Mouse (Mus musculus) layer of hippocampus, adult 8-10 months (tissue): ENCODE results near the gene 2310057M21Rik. TPM values are rescaled to one million over a fixed set of nuclear protein-coding genes. Genes with fewer than 3 reads are reported as not detected.
A peak's percentile ranks its signal among the peaks of the same experiment; 100 is the strongest.
"Not testable (repeated sequence)": the region's sequence is repeated elsewhere in the genome, so short reads cannot be mapped to it uniquely, and the experiment has no call there.

Experiments
- DNase-seq, 2 experiments: peaks; one replicate each; pipeline ENCODE4 v3.0.0; 2022; ENCODE audit warnings: low spot score in 2 of 2
- total RNA-seq, 4 experiments: library from RNA; stranded (reverse); gene quantifications; 2 replicates each; pipeline ENCODE4 v1.2.4; 2022

The 2310057M21Rik gene
- total RNA-seq = 10 to 100 TPM; 22.3 to 28.2 (median 27.6) TPM

DNA sequence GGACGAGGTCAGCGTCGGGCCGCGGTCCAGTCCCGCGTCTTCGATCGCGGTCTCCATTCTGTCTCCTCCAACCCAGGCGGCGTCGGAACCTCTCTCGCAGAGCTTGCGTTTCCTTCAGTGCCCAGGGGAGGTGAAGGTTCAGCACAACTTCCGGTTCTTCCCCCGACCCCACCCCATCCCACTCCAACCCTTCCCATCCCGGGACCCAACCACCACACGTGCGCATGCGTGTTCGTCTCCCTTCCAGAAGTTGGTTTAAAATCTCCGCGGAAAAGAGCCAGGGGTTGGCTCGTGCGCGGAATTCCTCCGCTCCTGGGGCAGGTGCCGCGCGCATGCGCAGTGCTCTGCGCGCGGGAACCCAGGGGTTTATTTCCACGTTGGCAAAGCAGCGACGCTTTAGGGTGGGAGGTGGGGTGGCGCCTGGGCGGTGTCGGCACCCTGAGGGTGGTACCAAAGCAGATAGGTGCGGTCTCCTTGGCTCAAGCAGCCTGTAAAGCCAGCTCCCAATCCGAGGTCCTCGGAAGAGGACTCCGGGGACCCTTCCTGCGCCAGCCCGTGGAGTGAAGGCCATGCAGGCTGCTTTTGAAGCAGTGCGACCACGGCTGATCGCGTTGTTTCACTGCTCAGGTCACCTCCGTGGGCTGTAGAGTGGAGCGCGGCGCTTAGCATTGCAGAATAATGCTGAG is at the start of gene 2310057M21Rik:
Gene 2310057M21Rik, minus strand, starts transcription at position 145 of the 686 bp plus-strand sequence.
- DNase-seq = peak; percentile 93

DNA sequence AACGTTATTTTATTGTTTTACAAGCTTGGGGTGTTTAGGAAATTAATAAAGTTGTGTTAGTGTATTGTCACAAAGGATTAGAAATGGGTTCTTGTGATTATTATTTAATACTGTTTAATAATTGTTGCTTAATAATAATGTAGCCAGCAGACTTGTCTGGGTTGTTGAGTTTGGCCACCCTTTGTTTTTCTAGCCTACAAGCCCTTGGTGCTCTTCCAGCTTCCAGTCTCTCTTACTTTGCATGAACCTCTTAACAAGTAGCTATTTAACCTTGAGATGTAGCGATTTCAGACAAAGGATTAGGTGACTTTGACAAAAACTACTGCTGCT is 49.3 kb upstream of the 2310057M21Rik start:
- DNase-seq = no peak

DNA sequence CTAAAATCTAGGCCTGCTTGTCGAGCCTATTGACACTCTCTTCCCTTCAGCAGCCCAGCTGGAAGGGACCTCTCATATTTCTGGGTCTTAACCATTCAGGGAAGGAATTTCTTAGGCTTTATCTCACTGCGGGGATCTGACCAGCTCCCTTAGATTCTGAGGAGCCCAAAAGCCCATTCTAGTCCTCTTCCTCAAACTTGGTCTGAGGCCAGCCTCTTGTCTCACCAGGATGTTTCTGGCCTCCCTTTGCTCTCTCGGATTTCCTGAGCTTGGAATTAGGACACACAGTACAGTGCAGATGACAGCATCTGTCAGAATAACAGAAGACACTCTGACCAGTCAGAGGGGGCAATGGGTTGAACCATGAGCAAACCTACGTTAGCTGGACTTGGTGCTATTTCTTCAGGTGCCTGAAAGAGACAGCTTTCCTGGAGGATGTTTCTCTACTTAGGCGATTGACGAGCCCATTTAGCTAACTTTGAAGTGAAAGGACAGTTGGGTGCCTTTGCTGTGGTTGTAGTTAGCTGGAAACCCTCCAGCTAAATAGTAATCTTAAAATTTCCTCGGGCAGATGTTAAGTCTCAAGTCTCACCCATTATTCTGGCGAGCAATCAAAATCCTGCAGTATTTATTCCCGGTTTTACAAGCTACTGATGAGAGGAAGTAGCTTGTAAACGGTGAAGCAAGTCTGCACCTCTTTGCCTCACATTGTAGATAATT is 48.8 kb upstream of the 2310057M21Rik start:
- DNase-seq = no peak

DNA sequence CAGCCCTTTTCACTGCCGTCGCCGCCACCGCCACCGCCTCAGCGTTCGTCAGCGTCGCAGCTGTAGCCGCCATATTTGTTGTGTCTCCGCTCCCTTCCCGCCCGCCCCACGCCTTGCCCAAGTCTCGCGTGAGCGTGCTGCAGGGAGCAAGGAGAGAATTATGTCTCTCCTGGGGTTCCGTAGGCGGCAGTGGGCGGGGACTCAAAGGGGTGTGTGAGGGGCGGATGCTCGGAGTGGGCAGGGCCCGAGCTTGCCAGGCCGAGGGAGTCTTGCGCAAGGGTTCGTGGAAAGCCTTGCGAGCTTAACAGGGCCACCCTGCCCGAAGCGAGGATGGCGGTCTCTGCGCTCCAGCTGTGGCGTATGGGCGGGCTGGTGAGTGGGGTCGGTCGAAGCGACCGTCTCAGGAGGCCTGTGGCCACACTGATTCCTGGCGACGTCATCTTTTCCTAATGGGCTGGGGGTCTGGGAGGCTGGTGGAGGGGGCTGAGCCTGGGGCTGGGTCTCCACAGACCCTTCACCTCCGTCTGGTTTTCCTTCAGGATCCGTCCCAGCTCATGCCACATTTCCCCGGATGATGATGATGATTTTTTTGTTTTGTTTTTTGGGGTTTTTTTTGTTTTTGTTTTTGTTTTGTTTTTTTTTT is 48.0 kb upstream of the 2310057M21Rik start, which contains the start of the genes Ikzf5 and Acadsb:
Gene Ikzf5, minus strand, starts transcription at position 106 of the 643 bp plus-strand sequence.
Gene Acadsb, plus strand, starts transcription at position 186 of the 643 bp plus-strand sequence.
- peak; percentile 98 for DNase-seq

DNA sequence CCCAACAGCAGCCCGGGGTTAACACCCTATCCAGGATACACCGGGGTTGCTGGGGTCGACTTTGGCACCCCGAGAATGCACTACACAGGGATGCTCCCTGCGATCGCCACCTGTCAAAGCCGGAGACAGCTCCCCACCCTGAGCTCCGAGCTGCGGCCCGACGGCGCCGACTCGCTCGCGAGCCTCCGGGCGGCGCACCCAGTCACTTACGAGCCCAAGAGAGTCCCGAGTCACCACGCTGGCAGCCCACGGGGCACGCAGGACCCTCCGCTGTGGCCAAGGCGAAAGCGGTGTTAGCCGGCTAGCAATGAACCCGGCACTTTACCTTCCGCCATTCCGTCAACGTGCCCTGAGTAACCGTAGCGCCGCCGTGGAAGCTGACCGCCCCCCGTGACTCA is 47.4 kb upstream of the 2310057M21Rik start:
- DNase-seq = no peak

DNA sequence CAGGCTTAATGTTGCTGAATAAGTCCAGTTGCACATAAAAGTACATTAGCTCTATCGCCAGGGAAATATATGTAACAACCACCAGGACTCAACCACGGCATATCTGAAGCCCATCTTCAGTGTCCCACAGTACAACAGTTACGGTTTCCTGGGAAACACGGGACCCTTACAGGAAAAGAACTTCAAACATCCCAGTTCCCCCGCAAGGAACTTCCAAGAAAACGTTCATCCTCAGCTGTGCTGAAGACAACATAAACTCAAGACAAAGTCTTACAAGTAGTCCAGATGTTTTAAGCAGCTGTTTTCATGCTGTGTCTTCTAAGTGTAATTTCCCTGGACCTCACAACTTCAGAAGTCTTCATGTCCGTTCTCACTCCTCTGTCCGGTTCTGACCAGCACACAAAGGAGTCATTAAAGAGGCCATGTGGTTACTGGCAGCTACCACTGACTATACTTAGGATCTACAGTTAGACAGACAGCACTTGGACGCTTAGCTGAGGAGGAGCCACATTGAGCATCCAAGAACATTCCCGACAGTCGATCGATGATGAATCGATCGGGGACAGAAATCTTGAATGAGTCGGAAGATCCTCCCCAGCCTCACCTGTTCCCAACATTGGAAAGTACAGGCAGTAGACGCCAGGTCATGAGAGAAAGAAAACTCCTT is 46.9 kb upstream of the 2310057M21Rik start:
- no peak for DNase-seq

DNA sequence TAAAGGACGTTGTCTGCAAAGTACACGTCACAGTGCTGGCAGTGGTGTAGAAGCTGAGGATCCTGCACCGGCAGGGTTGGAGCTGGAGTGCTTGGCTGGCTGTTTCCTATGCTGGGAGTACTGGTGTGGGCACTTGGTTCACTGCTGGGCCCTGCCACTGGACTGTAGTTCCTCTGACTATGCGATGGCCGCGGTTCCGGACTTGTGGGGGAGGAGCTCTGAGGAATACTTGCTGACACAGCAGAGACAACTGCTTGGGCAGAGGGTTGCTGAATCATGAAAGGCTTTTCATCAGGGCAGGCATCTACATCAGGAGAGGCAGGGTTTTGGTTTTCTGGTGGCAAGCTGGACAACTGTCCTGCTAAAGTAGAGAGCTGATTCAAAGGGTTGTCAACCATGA is 29.2 kb upstream of the 2310057M21Rik start:
- not testable (repeated sequence) for DNase-seq

DNA sequence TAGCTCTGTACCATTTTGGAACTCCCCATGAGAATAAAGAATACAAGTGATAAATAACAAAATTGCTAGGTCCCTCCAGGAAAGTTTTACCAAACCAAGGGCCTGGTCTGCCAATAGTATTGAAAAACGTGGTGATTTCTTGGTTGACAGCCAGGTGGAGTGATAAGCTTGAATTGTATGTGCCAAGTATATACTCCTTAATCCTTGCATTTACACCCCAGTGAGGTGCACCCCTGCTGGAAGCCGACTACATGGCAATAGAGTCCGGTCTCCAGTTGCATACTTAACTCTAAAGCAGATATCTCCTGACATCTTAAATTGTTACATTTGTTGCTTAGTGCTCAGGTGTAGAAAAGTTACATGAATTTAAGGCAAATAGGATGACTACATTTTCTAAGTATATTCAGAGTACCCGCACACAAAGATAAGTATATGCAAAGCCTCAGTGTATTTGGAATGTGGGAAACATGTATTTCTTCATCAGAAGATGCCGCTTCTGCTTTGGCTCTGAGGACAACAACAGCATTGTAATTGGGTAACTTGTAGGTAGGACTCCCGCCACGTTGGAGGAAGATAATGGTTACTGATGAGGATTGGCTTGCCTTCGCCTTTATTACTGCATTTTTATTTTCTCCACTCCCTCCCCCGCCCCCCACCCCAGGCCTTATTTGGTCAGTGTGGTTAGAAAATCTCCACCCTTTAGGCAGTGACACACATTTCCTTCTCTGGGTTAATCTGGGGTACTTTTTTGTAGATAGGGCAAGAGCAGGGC is 9.5 kb upstream of the 2310057M21Rik start:
- no peak for DNase-seq

DNA sequence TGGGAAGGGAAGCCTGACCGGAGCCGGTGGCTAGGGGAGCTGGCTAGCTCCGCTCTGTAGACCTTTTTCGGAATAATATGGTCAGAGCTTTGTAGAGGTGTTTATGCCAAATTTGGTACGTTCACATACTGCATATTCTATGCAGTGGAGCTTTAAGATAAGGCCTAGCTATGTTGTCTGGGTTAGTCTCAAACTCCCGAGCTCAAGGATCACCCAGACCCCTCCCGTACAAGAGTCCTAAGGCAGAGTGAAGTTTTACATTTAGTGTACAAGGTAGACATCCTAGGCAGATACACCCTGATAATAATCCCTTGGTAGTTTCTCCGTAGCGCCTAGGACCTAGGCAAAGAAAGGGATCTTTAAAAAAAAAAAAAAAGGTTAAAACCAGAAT is 8.9 kb upstream of the 2310057M21Rik start:
- DNase-seq = no peak

DNA sequence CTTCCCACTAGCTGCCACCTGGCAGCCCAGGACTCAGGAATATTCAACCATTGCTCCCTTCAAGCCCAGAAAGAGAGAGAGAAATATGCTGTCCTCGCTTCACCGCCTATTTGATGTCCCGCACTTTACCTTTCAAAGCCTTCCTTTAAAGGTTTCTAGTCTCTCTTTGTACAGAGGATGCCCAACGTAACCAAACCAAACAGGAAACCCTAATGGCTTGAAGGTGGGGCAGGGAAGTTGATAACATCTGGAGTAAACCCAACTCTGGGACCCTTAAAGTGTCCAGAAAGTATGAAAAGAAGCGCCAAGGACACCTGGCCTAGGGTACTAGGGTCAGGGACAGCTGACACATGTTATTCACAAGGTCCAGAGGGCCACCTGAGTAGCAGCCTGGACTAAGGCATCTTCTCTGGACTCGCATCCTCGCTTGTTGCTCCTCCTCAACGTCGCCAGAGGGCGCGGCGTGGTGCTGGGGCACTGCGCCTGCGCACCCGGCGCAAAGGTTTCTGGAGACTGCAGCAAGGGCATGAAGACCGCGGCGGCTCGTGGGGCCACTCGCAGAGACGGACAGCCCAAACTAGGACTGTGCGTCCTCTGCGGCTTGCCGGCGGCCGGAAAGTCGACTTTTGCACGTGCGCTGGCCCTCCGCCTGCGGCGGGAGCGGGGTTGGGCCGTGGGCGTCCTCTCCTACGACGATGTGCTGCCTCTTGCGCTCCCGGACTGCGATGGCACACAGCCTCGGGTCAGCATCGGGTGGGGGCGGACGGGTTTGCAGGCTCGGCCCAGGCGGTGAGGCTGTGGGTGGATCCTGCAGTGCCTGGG is 8.3 kb upstream of the 2310057M21Rik start, which contains the start of gene Pstk:
Gene Pstk, plus strand, starts transcription at position 494 of the 822 bp plus-strand sequence.
- peak; percentile 85 to 89 for DNase-seq

DNA sequence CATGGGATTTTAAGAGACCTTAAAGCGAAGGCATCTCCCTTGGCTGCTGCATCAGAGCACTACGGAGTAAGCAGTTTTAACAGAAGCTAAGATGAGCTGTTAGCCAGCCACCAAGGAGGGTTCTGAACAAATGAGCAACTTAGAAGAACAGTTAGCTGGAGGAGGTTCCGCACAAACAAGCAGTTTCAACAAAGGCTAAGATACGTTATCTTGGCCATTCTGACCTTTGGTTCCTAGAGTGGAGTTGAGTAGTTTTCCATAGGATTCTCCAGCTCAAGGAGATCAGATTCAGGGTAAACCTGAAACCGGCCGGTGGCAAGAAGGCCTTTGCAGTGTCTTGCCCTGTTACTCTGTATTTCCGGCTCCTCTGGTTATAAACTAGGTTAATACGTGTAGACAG is 1.6 kb upstream of the 2310057M21Rik start:
- no peak for DNase-seq

DNA sequence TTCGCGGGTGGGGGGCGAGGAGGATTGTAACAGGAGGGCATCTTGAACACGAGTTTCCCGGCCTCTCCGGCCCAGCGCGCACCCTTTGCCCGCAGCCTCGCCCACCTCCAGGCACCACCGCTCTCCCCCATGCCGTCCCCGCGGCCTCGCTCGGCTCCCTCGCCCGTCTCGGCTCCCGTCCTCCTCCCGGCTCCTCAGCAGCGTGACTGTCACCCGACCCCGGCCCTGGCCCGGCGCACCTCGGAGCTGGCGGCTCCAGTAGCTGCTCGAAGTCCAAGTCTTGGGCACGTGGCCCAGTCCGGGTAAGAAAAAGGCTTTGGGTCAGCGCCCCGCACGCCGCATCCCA is 317 bp downstream of the 2310057M21Rik start:
- DNase-seq = no peak

DNA sequence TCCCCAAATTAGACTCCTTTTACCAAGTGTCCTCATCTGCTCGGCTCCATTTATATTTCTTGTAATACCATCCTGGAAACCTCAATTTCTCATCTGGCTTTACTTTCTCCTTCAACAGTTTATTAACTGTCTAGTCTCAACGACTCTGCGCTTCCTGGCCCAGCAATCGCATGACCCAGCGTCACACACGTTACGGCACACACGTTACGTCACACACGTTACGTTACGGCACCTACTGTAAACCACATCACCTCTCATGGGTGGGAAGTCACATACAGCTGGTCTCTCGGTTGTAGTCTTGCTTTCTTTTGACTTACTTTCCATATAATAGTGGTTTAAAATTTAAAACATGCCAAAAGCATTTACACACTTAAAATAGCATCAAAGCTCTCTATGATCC is 6.5 kb downstream of the 2310057M21Rik start:
- no peak for DNase-seq

DNA sequence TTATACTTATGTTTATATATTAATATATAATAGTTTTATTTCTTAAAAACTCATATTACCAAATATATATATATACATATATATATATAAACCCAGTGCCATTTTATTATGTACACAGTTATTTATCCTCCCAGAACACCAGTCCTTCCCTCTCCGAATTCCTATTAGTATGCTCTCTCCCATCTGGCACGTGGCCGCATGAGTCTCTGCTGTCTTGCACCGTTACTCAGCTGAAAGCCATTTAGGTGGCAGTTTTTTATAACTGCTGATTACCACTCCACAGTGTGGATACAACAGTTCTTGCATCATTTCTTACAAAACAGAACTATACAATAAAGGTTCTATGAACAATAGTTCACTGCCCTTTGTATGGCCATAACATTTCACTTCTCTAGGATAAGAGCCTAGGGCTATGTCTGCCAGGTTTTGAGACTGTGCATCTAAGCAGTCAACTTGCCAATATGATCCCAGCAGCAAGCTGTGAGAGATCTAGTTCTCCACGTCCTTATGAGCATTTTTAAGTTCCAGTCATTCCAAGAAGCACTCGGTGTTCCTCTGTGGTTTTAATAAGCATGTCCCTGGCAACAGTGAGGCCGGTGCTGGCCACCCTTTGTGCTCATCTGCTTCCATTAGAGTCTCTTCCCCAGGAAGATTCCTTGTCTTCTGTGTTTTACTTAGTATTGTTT is 16.6 kb downstream of the 2310057M21Rik start:
- DNase-seq = peak in 1 of 2 experiments; percentile 8

DNA sequence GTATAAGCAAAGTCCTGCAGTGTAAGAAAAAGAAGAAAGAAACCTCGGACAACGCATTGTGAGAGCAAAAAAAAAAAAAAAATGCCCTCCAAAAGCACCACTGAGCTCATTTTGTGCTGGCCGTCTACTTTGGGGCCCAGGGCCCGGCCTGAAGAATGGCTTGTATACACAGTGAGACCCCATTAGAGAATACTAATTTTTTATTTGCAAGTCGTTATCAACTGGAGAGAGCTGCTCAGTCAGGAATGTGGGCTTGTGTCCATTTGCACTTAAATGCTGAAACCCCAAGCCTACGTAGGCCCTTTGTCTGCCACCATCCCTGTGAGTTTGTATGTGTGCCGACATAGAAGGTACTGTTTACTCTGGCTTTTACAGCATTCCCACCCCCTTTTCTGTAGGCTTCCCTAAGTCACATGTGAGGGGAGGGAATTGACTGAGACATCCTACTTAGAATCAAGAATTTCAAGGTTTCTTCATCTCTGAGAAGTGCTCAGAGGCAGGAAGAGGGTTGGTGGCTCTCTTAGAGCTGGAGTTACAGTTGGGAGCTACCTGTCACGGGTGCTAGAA is 25.0 kb downstream of the 2310057M21Rik start:
- DNase-seq = no peak

DNA sequence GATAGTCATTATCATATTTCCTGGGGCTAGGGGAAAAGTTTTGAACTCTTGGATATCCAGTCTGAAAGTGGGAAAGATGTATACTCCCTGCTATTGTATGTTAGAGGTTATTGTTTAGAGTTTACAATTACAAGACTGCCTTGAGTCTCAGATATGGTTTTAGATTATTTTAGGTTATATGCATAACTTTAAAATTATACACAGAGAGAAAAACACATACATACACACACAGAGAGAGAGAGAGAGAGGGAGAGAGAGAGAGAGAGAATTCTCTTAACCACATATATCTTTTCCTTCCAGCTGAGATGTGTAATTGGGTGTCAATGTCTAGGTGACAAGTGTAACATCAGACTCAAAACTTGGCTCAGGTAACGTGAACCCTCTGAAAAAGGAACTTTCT is 29.0 kb downstream of the 2310057M21Rik start, which contains the start of gene Fam24a:
Gene Fam24a, plus strand, starts transcription at position 301 of the 400 bp plus-strand sequence.
- no peak for DNase-seq

DNA sequence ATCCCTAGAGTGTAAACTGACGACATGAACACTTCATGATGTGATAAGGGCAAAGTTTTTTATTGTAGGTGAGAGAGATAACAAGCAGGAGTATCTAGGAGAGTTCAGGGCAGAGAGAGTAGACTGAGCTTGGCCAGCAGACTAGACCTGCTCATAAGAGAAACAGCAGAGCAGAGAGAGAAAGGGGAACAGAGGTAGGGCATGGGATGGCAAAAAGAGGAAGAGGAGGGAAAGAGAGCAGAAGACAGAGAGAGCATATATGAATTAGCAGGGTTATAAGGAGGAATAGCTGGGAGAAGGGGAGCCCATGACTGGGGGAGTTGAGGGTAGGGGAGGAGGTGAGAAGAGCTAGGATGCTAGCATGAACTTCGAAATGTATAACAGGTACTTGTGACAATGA is 30.9 kb downstream of the 2310057M21Rik start:
- no peak for DNase-seq

DNA sequence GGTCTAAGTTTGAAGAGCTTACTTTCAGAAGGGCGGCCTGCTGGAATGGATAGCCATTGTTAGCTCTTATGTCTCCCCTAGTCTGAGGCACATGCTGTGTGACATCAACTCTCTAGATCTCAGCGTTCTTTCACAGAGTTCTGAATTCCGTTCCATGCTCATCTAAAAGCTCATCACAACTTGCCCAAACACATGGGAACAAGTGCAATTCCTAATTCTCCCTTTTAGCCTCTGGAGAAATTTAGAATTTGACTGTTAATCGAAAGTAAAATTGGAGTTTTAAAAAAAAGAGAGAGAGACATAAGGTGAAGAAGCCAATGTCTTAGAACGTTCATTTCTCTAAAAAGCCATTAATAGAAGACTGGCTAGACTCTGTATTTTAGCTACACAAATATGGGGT is 33.1 kb downstream of the 2310057M21Rik start, which contains the start of gene Fam24b:
Gene Fam24b, minus strand, starts transcription at position 101 of the 400 bp plus-strand sequence.
- DNase-seq = no peak

DNA sequence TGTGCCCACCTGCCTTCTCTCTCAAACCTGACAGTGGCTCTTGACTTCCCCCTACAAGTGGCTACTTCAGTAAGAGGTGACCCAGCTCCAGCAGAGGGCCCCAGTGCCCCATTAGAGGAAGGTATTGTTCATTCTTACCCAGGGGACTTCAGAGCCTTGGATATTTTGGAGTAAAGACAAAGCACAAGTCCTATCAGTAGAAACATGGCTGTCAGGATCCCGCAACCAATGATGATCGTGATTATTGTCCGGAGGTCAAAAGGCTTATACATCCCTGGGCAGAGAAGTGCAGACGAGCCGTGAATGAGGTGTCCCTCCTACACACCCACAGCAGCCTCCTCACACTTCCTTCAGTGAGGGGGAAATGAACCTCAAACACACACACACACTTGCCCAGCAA is 35.5 kb downstream of the 2310057M21Rik start:
- DNase-seq = no peak
